Mouse (Mus musculus) lung, adult 2 months (tissue): ENCODE measurements around the gene Sacs. TPM values are rescaled to one million over a fixed set of nuclear protein-coding genes. Genes with fewer than 3 reads are reported as not detected.
A peak's percentile ranks its signal among the peaks of the same experiment; 100 is the strongest.

Experiments
- DNase-seq: peaks from one replicate; pipeline ENCODE4 v3.0.0; 2022
- H3K4me1 ChIP-seq: fragments of 200-500 bp; 2 replicates; pipeline ENCODE4 v1.6.1; 2011; ENCODE audit warnings: low read length; ENCODE audit not compliant: control insufficient read depth, insufficient read depth
- H3K4me3 ChIP-seq: fragments of 200-500 bp; replicated peaks from 2 replicates; pipeline ENCODE3; 2011; ENCODE audit warnings: low read depth, mild to moderate bottlenecking, control low read depth, low read length; ENCODE audit errors: extremely low read depth
- CTCF ChIP-seq: fragments of 200-500 bp; IDR thresholded peaks from 2 replicates; pipeline ENCODE4 v1.5.1; 2011; ENCODE audit warnings: mild to moderate bottlenecking, low read length, control low read depth; ENCODE audit not compliant: insufficient read depth
- POLR2A ChIP-seq: fragments of 200-500 bp; IDR thresholded peaks from 2 replicates; pipeline ENCODE4 v1.6.1; 2011; ENCODE audit warnings: low read depth, mild to moderate bottlenecking, control low read depth, low read length, borderline replicate concordance; ENCODE audit errors: extremely low read depth
- WGBS: fragments of 180-500 bp; shearing (Covaris S2); methylation state at CpG from one replicate; pipeline ENCODE4 v1.1.7; 2018; 5-methylcytosine and 5-hydroxymethylcytosine counted together
- polyA plus RNA-seq: library from polyadenylated mRNA; depleted of rRNA; stranded (reverse); fragments of >200 nt; gene quantifications from 2 replicates; pipeline ENCODE4 v1.2.3, GENCODE M21; 2012

Gene Sacs
- polyA plus RNA-seq, 1 experiment = 1.2 TPM

DNA sequence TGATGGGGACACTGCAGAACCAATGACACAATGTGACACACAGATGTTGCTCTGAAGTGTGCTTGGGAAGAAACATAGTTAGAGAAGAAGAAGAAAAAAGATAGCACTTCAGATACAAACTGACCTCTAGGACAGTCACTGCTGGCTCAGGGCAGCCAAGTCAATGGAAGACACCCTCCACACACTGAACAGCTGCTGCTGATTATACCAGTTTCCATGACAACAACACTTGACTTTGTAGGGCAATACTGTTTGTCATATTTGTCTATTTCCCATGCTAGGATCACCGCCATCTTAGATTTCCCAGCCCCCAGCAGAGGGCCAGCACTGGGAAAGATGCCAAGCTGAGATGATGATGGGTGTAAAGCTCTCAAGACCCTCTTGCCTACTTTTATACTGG, 22.7 kb downstream of the Sacs start:
- H3K4me3 ChIP-seq = no peak overlapping the region
- H3K4me1 ChIP-seq = no peaks in the 10 kb centered on the region
- TF ChIP-seq CTCF = no peak
- TF ChIP-seq POLR2A = no peak
- DNase-seq = no peak
- WGBS = 77% methylated on average over 1 of the region's 1 CpGs

- DNase-seq = no peak
- no peak overlapping the region for H3K4me3 ChIP-seq
- TF ChIP-seq POLR2A (no peak), CTCF (no peak)
- H3K4me1 ChIP-seq = no peaks in the 10 kb centered on the region
- 48% methylated on average over 10 of the region's 10 CpGs for whole genome bisulfite sequencing
Measured at GRCm38 (mm10) chr14:61161367-61162334, 23.4 kb downstream of the Sacs start.

- Histone ChIP-seq H3K4me1 (no peaks in the 10 kb centered on the region), H3K4me3 (no peak overlapping the region)
- no peak for DNase-seq
- 83% methylated on average over 3 of the region's 3 CpGs for WGBS
- TF ChIP-seq POLR2A = no peak
- no peak for TF ChIP-seq CTCF
Measured at GRCm38 (mm10) chr14:61164461-61164860, 26.2 kb downstream of the Sacs start.

DNA sequence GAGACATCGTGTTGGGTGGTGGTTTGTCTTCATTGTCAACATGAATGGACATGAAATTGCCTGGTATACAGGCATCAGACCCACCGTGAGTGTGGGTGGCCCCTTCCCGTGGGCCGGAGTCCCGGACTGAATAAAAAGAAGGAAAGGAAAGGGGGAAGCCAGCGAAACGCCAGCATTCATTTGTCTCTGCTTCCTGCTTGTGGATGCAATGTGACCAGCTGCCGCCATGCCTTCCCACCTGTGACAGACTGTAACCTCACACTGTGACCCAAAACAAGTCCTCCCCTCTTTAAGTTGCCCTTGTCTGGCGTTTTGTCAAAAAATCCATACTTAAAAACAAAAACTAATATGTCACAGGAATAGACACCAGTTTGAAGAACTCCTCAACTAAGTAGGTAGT, 27.7 kb downstream of the Sacs start:
- no peak for TF ChIP-seq CTCF
- no peak for TF ChIP-seq POLR2A
- H3K4me3 ChIP-seq = no peak overlapping the region
- no peaks in the 10 kb centered on the region for H3K4me1 ChIP-seq
- WGBS = 58% methylated on average over 9 of the region's 9 CpGs
- no peak for DNase-seq

GRCm38 (mm10) chr14:61171261-61171970, 33.2 kb downstream of the Sacs start:
- TF ChIP-seq POLR2A = no peak
- TF ChIP-seq CTCF = no peak
- no peak overlapping the region for H3K4me3 ChIP-seq
- no peak for DNase-seq
- WGBS = 75% methylated on average over 5 of the region's 5 CpGs
- H3K4me1 ChIP-seq = no peaks in the 10 kb centered on the region

DNA sequence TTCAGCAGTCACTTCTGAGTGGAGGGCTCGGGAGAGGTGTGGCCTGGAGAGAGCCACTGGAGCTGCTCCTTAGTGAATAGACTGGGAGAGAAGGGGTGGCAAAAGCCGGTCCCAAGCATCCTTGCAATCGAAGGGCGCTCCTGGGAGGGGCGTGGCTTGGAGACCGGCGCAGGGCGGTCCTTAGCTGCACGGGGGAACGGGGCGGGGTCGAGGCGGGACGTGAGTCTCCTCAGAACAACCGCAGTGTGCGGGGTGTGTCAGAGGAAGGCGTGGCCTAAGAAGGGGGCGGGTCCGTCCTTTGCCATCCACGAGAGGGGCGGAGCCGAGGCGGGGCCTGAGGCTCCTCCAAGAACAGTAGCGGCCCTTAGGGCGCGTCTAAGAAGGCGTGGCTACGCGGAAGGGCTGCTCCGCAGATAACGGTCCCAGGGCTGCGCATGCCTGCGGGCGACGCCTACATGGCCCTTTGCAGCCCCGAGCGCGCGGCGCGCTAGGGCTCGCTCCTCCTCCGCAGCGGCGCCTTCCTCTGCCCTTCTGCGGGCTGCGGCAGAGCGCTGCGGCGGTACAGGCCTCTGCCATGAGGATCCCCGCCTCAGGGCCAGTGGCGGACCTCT, 34.4 kb downstream of the Sacs start:
- DNase-seq = peak; percentile 99
- H3K4me1 ChIP-seq = no peaks in the 10 kb centered on the region
- 1% methylated on average over 49 of the region's 52 CpGs for WGBS
- H3K4me3 ChIP-seq = peak overlapping the region; percentile 53
- TF ChIP-seq CTCF (no peak), POLR2A (peak; percentile 56; the same call in 1 of the 2 replicates)

GRCm38 (mm10) chr14:61173229-61173628, 35.0 kb downstream of the Sacs start:
- H3K4me1 ChIP-seq = no peaks in the 10 kb centered on the region
- peak overlapping the region; percentile 53 for H3K4me3 ChIP-seq
- under 1% methylated on average over 37 of the region's 37 CpGs for WGBS
- DNase-seq = no peak
- TF ChIP-seq POLR2A (peak; percentile 31; the same call in 1 of the 2 replicates), CTCF (no peak)

DNA sequence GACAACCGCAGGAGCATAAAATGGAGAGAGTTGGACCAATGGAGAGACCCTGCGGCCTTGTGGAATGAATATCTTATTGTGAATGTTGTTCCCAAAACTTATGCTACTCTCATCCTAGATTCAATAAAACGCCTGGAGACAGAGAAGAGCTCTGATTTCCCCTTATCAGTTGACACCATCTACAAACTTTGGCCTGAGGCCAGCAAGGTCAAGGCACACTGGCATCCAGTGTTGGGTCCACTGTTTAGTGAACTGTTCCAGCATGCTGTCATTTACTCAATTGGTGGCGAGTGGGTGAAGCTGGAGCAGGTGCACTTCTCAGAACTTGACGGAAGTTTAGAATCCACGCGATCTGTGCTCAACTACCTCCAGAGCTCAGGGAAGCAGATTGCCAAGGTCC, 53.6 kb downstream of the Sacs start:
- no peak for TF ChIP-seq CTCF
- no peak for TF ChIP-seq POLR2A
- DNase-seq = no peak
- 81% methylated on average over 7 of the region's 7 CpGs for WGBS
- Histone ChIP-seq H3K4me1 (no peaks in the 10 kb centered on the region), H3K4me3 (no peak overlapping the region)

- no peak for TF ChIP-seq POLR2A
- TF ChIP-seq CTCF = no peak
- H3K4me3 ChIP-seq = no peak overlapping the region
- 70% methylated on average over 10 of the region's 10 CpGs for WGBS
- DNase-seq = no peak
- no peaks in the 10 kb centered on the region for H3K4me1 ChIP-seq
Measured at GRCm38 (mm10) chr14:61192326-61192725, 54.1 kb downstream of the Sacs start.

DNA sequence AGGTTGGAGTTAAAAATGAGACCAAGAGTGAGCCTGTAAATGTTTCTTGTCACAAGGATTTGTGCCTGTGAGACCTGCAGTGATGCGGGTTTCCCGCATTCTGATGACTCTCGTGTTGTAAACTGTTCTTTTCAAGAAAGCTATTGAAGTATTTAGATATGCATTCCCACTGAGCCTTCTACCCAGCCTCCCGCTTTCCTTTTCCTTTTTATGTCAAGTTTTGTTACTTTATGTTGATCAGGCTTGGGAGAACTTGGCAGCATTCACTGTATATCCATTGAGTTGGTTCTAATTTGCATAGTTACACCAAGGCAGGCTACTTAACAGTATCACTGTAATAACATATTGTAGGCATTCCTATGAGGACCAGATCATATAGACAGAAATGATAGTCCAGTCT, 56.2 kb downstream of the Sacs start:
- no peak for DNase-seq
- TF ChIP-seq POLR2A (no peak), CTCF (no peak)
- Histone ChIP-seq H3K4me1 (no peaks in the 10 kb centered on the region), H3K4me3 (no peak overlapping the region)
- 88% methylated on average over 4 of the region's 4 CpGs for WGBS
